In genomic region chr17:24072919-24073696, GRCm38 (mm10) we compare ENCODE assay signal across 8 mouse cellular contexts. TPM values are rescaled to one million over a fixed set of nuclear protein-coding genes. Genes with fewer than 3 reads are reported as not detected.
A peak's percentile ranks its signal among the peaks of the same experiment; 100 is the strongest.
DNase-seq lines count a peak whose midpoint lies in the region; ATAC-seq and TF ChIP-seq lines count a peak whose summit lies in the region.

Kctd5 (minus strand) TSS chr17:24073485.

- no peaks in the 10 kb centered on the region for H3K27me3 ChIP-seq in Patski
- H3K27me3 ChIP-seq in hindbrain, embryonic 13.5 days: no peaks in the 10 kb centered on the region

- POLR2A ChIA-PET in Patski (lab: Charles Lee): no interaction called here

- H3K4me2 ChIP-seq in hindbrain, embryonic 13.5 days: peak within 1 kb of the TSS; percentile 82

- peaks cover 36% of the 10 kb centered on the region for H3K4me1 ChIP-seq in hindbrain, embryonic 13.5 days (replicated peaks)

- H3K27ac ChIP-seq in hindbrain, embryonic 13.5 days: peak within 1 kb of the TSS; percentile 88

- in situ Hi-C loops in Patski (cut with MboI; ENCODE audit: low pct_unique_long_range_greater_than_20kb): no loop called here

- ATAC-seq in Patski: peak; percentile 74
- ATAC-seq in hindbrain, embryonic 13.5 days (ENCODE audit: low FRiP score): peak; percentile 98

- peaks cover 15% of the 10 kb centered on the region for H3K36me3 ChIP-seq in hindbrain, embryonic 13.5 days

- peak; percentile 82 for DNase-seq in Patski (ENCODE audit: low read depth, low spot score)
- peak; percentile 97 for DNase-seq in cerebellum, postnatal 14 days
- DNase-seq in frontal cortex, postnatal 14 days (ENCODE audit: low spot score in 2 of 2): peak; percentile 93 to 94
- peak; percentile 93 to 96 for DNase-seq in layer of hippocampus, postnatal 25 days (ENCODE audit: extremely low spot score in 1 of 2, low spot score in 1 of 2)
- peak; percentile 94 for DNase-seq in lung, postnatal 25 days (ENCODE audit: low spot score)
- DNase-seq in retina, embryonic 14.5 days (ENCODE audit: low spot score): peak; percentile 98
- peak; percentile 89 for DNase-seq in thymus, postnatal 4 days

- peak within 1 kb of the TSS; percentile 95 for H3K9ac ChIP-seq in hindbrain, embryonic 13.5 days

- no peak for TF ChIP-seq CTCF in Patski (IDR thresholded peaks at IDR 0.05)

- H3K4me3 ChIP-seq in hindbrain, embryonic 13.5 days: peak within 1 kb of the TSS; percentile 94

- under 1% methylated on average over 62 of the region's 62 CpGs for WGBS in hindbrain, embryonic 13.5 days

- CTCF ChIA-PET in Patski (lab: Charles Lee): no interaction called here

- no peaks in the 10 kb centered on the region for H3K9me3 ChIP-seq in hindbrain, embryonic 13.5 days

RNA-seq across cellular contexts. Expression of gene Kctd5, which starts in this region (rescaled TPM):
- 57.8 TPM for polyA plus RNA-seq in Patski (2021)
- polyA plus RNA-seq in hindbrain, embryonic 13.5 days (2015; fragmentation: Nextera tagmentation; extraction: Ambion mirVana): 82.3 and 85.7 TPM in 2 replicates
- 10 to 100 TPM; 30.7 to 34.9 TPM for total RNA-seq in layer of hippocampus, postnatal 25 days (2021)

Comparison
In these comparisons a context has a peak if more than half of its experiments do, and no peak if none do; other contexts are left out.
1. Peak in every context shown above with its lines: DNase-seq, ATAC-seq, H3K4me3 ChIP-seq and H3K27ac ChIP-seq.